Mouse (Mus musculus) embryonic facial prominence, embryonic 11.5 days (tissue): Measurements from ENCODE around the gene Ip6k1. TPM values are rescaled to one million over a fixed set of nuclear protein-coding genes. Genes with fewer than 3 reads are reported as not detected.

Experiments used
- ATAC-seq: fragments of 200-750 bp; cut with Nextera tagmentation; replicated peaks from 2 replicates; pipeline ENCODE4 v1.8.0; 2017; ENCODE audit warnings: low read depth; ENCODE audit not compliant: insufficient number of reproducible peaks, low FRiP score, low TSS enrichment
- DNase-seq: peaks from one replicate; pipeline ENCODE4 v3.0.0-alpha.2; 2015; ENCODE audit warnings: low spot score
- H3K27ac ChIP-seq: fragments of 300-500 bp; sonication (generic); replicated peaks from 2 replicates; pipeline ENCODE4 v1.5.1; 2014; ENCODE audit warnings: mild to moderate bottlenecking, low read depth, low read length, control low read depth
- H3K27me3 ChIP-seq: fragments of 300-500 bp; sonication (generic); 2 replicates; pipeline ENCODE4 v1.6.1; 2014; ENCODE audit warnings: mild to moderate bottlenecking, low read length, moderate library complexity, mixed read lengths; ENCODE audit not compliant: control insufficient read depth, insufficient read depth
- H3K36me3 ChIP-seq: fragments of 300-500 bp; sonication (generic); replicated peaks from 2 replicates; pipeline ENCODE4 v1.6.1; 2014; ENCODE audit warnings: low read depth, mild to moderate bottlenecking, low read length, moderate library complexity, mixed read lengths; ENCODE audit not compliant: control insufficient read depth, insufficient read depth
- H3K4me1 ChIP-seq: fragments of 300-500 bp; sonication (generic); 2 replicates; pipeline ENCODE4 v1.6.1; 2014; ENCODE audit warnings: low read length, mixed read lengths; ENCODE audit not compliant: control insufficient read depth, insufficient read depth
- H3K4me2 ChIP-seq: fragments of 300-500 bp; sonication (generic); 2 replicates; pipeline ENCODE4 v1.6.1; 2014; ENCODE audit warnings: low read depth, mild to moderate bottlenecking, control low read depth, low read length, moderate library complexity
- H3K4me3 ChIP-seq: fragments of 300-500 bp; sonication (generic); 2 replicates; pipeline ENCODE4 v1.5.1; 2014; ENCODE audit warnings: low read depth, low read length, control low read depth
- H3K9ac ChIP-seq: fragments of 300-500 bp; sonication (generic); replicated peaks from 2 replicates; pipeline ENCODE4 v1.6.1; 2014; ENCODE audit warnings: mild to moderate bottlenecking, control low read depth, low read length
- H3K9me3 ChIP-seq: fragments of 300-500 bp; sonication (generic); replicated peaks from 2 replicates; pipeline ENCODE4 v1.6.1; 2016; ENCODE audit warnings: mild to moderate bottlenecking, low read length, inconsistent platforms, mixed read lengths; ENCODE audit not compliant: control insufficient read depth
- WGBS: fragments of 180-500 bp; shearing (Covaris S2); extraction: QIAGEN DNeasy Blood & Tissue Kit; methylation state at CpG from one replicate; pipeline ENCODE4 v1.1.7; 2014; 5-methylcytosine and 5-hydroxymethylcytosine counted together
- polyA plus RNA-seq: library from polyadenylated mRNA; unstranded; fragments of >200 nt; fragmentation: Nextera tagmentation; extraction: Ambion mirVana; gene quantifications from 2 replicates; pipeline ENCODE4 v1.2.1, GENCODE M21; 2014

Ip6k1 gene
- polyA plus RNA-seq, 1 experiment from 2014 or later, result 28.0 TPM

DNA sequence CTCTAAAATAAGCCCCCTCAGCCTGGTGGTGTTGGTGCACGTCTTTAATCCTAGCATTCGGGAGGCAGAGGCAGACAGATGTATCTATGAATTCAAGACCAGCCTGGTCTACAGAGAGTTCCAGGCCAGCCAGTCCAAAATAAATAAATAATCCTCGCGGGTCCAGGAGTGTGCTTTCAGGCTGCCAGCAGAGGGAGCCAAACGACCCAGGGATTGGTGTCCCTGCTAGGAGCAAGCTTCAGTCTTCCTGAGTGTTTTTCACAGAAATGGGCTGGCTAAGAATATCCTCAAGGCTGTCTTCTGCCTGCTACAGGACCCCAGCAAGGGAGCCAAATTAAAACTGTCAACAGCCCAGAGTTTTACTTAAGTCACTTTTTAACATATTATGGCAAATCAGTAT is 38.6 kb upstream of the Ip6k1 start:
- H3K27ac ChIP-seq, result no peak overlapping the region
- no peaks in the 10 kb centered on the region for H3K27me3 ChIP-seq
- peak; percentile 92 for DNase-seq
- no peak overlapping the region for H3K4me3 ChIP-seq
- peak; percentile 24 for ATAC-seq
- H3K4me1 ChIP-seq, result no peaks in the 10 kb centered on the region
- WGBS, result 12% methylated on average over 5 of the region's 5 CpGs
- H3K9ac ChIP-seq, result no peak overlapping the region
- no peaks in the 10 kb centered on the region for H3K9me3 ChIP-seq
- H3K36me3 ChIP-seq, result peaks cover 2% of the 10 kb centered on the region
- H3K4me2 ChIP-seq, result no peak overlapping the region

DNA sequence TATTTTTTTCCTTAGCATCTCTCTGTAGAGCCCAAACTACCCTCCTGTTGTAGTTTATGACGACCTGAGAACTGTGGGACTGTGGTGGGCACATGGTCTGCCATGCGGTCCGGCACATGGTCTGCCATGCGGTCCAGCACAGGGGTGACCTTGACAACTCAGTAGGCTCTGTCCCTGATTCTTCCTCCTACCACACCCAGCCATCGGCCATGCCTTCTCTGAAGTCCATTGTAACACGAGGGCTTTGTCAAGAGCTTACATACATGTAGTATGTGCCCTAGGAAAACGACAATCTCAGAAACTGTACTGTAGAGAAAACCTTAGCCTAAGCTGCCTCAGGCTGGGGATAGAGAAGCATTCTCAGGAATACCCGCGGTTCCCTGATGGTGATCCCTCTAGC is 37.6 kb upstream of the Ip6k1 start:
- 91% methylated on average over 9 of the region's 9 CpGs for WGBS
- no peaks in the 10 kb centered on the region for H3K4me1 ChIP-seq
- no peak overlapping the region for H3K4me3 ChIP-seq
- no peak overlapping the region for H3K4me2 ChIP-seq
- peaks cover 2% of the 10 kb centered on the region for H3K36me3 ChIP-seq
- no peaks in the 10 kb centered on the region for H3K9me3 ChIP-seq
- no peak overlapping the region for H3K27ac ChIP-seq
- no peak overlapping the region for H3K9ac ChIP-seq
- H3K27me3 ChIP-seq, result no peaks in the 10 kb centered on the region
- ATAC-seq (no peak), DNase-seq (no peak)

DNA sequence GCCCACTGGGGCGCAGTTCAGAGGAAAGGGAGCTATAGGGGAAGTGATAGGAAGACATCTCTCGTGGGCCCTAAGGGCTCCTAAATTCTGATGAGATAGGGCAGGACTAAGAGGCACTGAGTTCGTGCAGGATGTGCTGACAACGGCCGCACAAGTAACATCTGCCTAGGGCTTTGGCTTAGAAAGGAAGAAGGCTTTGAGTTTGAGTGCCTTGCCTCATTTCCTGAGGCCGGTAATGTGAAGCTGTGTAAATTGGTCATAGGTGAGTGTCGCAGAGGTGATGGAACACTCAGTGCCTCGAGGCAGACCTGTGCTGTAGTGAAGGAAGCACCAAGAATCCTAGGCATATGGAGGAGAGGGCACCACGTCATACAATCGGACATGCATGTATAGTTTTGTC is 35.6 kb upstream of the Ip6k1 start:
- Histone ChIP-seq H3K4me3 (no peak overlapping the region), H3K4me1 (no peaks in the 10 kb centered on the region), H3K9me3 (no peaks in the 10 kb centered on the region), H3K27me3 (no peaks in the 10 kb centered on the region), H3K4me2 (no peak overlapping the region), H3K9ac (no peak overlapping the region), H3K36me3 (no peaks in the 10 kb centered on the region; the same call in none of the 2 replicates), H3K27ac (no peak overlapping the region)
- ATAC-seq (no peak), DNase-seq (no peak)
- 85% methylated on average over 10 of the region's 10 CpGs for WGBS

DNA sequence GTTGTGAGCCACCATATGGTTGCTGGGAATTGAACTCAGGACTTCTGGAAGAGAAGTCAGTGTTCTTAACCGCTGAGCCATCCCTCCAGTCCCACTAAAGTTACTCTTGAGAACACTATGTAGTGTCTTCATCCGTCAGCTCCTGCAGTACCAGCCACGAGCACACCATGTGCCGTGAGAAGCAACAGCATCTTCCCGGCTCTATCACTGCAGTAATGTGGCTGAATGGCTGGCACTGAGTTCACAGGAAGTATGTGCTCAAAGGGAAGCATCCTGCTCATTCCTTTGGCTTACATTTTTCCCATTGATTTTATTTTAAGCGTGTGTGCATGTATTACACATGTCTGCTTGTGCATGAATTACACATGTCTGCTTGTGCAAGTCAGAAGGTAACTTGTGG is 34.9 kb upstream of the Ip6k1 start:
- Histone ChIP-seq H3K4me3 (no peak overlapping the region), H3K27ac (no peak overlapping the region), H3K4me1 (no peaks in the 10 kb centered on the region), H3K4me2 (no peak overlapping the region), H3K9ac (no peak overlapping the region), H3K27me3 (no peaks in the 10 kb centered on the region), H3K36me3 (no peaks in the 10 kb centered on the region; the same call in 1 of the 2 replicates), H3K9me3 (no peaks in the 10 kb centered on the region)
- ATAC-seq (no peak), DNase-seq (no peak)
- 93% methylated on average over 6 of the region's 6 CpGs for WGBS

DNA sequence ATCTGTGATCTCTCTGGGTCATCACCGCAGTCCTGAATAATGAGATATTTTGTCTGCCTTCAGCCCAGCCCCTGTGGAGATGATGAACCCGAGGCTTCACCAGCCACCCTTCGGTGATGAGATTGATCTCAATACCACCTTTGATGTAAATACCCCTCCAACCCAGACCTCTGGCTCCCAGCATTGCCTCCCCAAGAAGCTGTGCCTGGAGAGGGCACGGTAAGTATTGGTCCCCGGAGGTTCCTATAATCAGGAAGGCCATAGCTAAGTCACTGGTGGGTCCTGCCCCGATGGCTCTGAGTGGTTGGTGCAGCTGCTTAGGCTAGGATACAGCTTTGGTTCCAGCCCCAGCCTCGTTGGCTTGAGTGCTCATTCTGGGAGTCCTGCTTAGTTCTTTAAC is 33.8 kb upstream of the Ip6k1 start:
- no peak overlapping the region for H3K4me2 ChIP-seq
- no peaks in the 10 kb centered on the region; the same call in 1 of the 2 replicates for H3K36me3 ChIP-seq
- H3K9me3 ChIP-seq, result no peaks in the 10 kb centered on the region
- WGBS, result 88% methylated on average over 7 of the region's 7 CpGs
- H3K27me3 ChIP-seq, result no peaks in the 10 kb centered on the region
- no peak for ATAC-seq
- H3K9ac ChIP-seq, result no peak overlapping the region
- no peak for DNase-seq
- H3K27ac ChIP-seq, result no peak overlapping the region
- no peak overlapping the region for H3K4me3 ChIP-seq
- H3K4me1 ChIP-seq, result no peaks in the 10 kb centered on the region

DNA sequence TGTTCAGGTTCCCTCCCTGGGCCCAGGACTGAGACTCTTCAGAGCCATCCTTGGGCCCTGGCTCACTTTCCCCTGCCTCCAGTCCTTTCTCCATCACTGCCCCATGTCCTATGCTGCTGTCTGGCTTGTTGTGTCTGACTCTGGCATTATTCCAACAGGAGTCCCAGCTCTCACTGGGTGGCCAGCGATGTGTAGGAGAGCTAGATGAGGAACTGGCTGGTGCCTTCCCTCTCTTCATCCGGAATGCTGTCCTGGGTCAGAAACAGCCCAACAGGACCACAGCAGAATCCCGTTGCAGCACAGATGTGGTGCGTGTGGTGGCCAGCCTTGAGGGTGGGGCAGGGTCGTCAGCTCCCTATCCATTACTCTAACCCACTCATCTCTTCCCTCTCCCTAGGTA is 32.0 kb upstream of the Ip6k1 start:
- H3K4me2 ChIP-seq, result no peak overlapping the region
- 89% methylated on average over 5 of the region's 5 CpGs for WGBS
- no peak overlapping the region for H3K27ac ChIP-seq
- no peaks in the 10 kb centered on the region for H3K27me3 ChIP-seq
- no peak overlapping the region for H3K9ac ChIP-seq
- H3K9me3 ChIP-seq, result no peaks in the 10 kb centered on the region
- H3K4me1 ChIP-seq, result no peaks in the 10 kb centered on the region
- H3K4me3 ChIP-seq, result no peak overlapping the region
- ATAC-seq (no peak), DNase-seq (no peak)
- no peaks in the 10 kb centered on the region; the same call in 1 of the 2 replicates for H3K36me3 ChIP-seq

DNA sequence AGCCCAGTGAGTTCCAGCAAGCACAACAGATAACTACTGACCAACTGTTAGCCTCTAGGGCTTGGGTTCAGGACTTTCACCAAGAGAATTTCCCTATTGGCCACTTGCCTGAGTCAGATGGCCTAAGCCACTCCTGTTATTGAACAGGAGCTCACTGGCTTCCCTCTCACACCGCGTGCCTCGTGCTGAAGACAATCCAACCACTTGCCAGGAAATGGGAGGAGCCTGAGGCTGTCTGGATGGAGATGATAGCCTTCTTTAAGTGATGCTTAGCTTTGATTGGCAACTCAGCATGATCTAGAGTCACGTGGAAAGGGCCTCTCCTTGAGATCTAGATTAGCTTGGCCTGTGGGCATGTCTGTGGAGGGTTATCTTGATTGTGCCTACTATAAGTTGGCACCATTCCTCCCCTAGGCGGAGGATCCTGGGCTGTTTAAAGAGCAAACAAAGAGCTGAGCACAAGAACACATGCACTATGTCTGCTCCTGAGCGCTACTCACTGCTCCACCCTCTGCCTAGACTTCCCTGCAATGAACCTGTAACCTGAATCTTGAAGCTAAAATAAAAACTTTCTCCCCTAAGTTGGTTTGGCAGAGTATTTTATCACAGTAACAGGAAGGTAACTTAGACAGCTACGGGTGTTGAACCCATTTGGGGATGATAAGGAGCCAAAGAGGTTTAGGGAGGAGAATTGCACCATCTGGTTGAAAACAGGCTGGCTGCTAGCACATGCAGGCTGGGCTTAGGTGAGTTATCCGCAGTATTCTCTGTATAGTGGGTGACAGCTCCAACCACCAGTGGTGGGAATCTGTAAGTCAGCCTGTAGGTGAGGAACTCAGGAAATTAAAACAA is 30.4 kb upstream of the Ip6k1 start:
- no peaks in the 10 kb centered on the region for H3K9me3 ChIP-seq
- no peak overlapping the region for H3K9ac ChIP-seq
- H3K4me3 ChIP-seq, result no peak overlapping the region
- no peak for DNase-seq
- H3K4me2 ChIP-seq, result no peak overlapping the region
- no peaks in the 10 kb centered on the region for H3K27me3 ChIP-seq
- no peaks in the 10 kb centered on the region; the same call in 1 of the 2 replicates for H3K36me3 ChIP-seq
- WGBS, result 75% methylated on average over 8 of the region's 8 CpGs
- ATAC-seq, result no peak
- no peak overlapping the region for H3K27ac ChIP-seq
- H3K4me1 ChIP-seq, result no peaks in the 10 kb centered on the region

DNA sequence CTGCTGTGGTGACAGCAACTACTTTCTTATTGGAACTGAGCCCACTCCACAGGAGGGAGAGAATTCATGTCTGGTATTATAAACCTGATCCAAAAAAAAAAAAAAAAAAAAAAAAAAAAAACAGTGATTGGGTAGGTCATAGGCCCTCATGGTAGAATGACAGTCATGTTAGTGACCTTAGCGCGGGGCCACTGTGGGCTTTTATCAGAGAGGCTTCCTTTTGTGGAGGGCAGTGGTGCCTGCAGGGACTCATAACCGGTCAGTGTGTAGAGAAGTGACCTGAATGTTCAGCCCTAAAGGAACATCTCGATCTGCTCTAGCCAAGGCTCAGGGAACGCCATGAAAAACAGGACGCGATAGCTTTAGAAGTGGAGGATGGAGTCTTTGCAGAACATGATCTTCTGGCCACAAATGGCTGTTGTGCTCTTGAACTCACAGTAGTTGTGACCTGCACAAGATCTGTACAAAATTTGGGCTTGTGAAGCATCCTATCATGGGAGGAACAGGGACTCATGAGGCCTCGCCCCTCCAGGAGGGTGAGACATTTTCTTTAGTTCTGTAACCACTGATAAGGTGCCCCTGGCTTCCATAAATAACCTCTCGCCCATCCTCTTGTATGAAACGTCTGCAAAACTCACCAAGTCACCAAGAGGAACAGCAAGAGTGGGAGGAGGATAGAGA is 27.7 kb upstream of the Ip6k1 start:
- no peak for ATAC-seq
- H3K9me3 ChIP-seq, result no peaks in the 10 kb centered on the region
- 78% methylated on average over 10 of the region's 10 CpGs for WGBS
- no peak overlapping the region for H3K9ac ChIP-seq
- H3K4me2 ChIP-seq, result no peak overlapping the region
- DNase-seq, result no peak
- no peaks in the 10 kb centered on the region; the same call in 1 of the 2 replicates for H3K36me3 ChIP-seq
- H3K4me3 ChIP-seq, result no peak overlapping the region
- no peaks in the 10 kb centered on the region for H3K27me3 ChIP-seq
- no peak overlapping the region for H3K27ac ChIP-seq
- H3K4me1 ChIP-seq, result no peaks in the 10 kb centered on the region
